Mouse (Mus musculus): ENCODE measurements around the gene Ralgapb.

The Ralgapb gene

DNA sequence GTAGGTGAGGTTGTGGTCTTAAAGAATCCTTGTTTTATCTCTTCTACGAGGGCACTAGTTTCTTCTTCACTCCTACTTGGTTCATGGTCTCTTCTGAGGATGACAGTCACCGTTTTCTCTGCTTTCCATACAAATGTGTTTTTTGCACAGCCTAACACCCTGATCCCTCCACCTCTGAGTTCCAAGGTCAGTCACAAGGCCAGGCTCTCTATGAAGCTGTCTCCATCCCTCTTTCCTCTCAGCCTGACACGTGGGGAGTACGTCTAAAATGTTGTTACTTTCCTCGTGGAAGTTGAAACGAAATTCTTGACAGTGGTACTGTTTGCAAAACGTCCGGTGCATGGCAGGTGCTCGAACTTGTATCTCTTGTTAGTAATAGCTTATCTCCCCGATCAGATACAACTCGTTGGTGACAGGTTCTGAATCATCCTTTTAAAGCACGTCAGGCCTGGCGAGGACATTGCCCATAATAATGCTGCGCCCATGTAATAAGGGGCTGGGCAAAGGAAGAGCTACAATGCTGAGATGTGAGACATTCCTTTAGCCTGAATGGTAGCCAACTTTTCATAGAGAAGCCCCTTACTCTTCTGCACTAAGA lies 552 bp upstream of the Ralgapb start:
- DNase-seq, result no peak

GRCm38 (mm10) chr2:158410022-158411014 lies 670 bp downstream of the Ralgapb start:
- DNase-seq, result peak; percentile 62

DNA sequence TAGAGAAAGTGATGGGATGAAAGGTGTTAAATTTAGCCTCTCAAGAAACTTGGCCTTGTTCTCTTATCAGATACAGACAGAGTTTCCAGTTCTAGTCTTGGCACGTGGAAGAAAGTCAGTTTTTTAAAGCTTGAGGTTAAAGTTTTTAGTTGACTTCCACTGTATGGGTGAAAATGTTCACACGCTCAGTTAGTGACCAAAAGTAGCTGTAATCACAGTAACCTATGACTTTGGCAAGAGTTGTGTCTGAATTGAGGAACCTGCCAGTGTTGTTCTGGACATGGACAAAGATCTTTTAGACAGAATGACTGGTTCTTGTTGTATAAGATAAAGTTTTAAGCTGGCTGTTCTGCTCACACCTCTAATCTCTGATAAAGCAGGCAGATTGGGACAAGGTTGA lies 3.6 kb downstream of the Ralgapb start:
- DNase-seq, result no peak

DNA sequence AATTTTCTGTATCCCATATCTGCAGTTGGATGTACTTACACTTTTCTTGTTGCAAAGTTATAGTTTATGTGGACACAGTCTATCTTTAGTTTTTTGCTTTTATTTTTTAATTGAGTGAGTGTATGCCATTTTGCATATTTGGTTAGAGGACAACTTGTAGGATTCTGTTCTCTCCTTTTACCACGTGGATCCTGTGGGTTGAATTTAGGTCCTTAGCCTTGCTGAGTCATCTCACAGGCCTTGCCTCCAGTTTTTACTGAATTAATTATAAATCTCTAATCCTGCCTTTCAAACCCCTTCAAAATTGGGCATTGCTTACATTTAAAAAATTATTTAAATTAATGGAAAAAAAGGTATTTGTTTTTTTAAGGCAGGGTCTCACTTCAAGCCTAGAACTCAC lies 6.2 kb downstream of the Ralgapb start:
- DNase-seq, result no peak

DNA sequence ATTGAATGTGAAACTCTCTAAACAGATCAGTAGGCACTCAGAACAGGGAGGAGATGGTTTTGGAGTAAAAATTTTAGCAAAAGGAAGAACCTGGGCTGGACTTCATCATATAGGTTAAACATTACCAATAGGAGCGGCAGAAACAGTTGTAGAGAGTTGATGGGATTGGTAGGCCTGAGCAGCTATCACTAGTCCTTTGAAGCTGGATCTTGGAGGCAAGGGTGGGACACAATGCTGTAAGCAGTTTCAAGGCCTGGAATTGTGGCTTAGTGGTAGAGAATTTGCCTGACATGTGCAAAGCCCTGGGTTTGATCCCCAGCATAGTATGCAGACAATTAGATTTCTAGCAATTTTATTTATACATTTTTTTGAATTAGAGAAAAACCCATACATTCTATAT lies 9.0 kb downstream of the Ralgapb start:
- no peak for DNase-seq

DNA sequence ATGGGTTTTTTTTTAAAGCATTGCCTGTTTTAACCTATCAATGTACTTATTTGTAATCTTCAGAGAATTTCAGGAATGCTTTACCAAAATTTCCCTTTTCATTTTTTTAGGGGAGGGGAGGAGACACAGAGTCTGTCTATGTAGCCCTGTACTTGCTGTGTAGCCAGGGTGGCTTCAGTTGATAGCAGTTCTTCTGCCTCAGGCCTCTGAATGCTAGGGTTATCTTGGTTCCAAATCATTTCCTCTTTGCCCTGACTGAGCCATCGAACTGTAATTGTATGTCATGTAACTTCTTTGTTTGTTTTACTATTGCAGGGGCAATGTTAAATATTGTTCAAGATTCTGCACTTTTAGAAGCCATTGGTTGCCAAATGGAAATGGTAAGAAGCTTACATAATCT lies 36.2 kb downstream of the Ralgapb start:
- no peak for DNase-seq

- no peak for DNase-seq
These were observed 40.2 kb downstream of the Ralgapb start for GRCm38 (mm10) chr2:158449845-158450244.

GRCm38 (mm10) chr2:158456451-158456850 lies 46.8 kb downstream of the Ralgapb start:
- DNase-seq, result no peak

- DNase-seq, result no peak
These were observed 48.0 kb downstream of the Ralgapb start for GRCm38 (mm10) chr2:158457610-158458009.

- no peak for DNase-seq
These were observed 52.8 kb downstream of the Ralgapb start for GRCm38 (mm10) chr2:158462450-158462849.

DNA sequence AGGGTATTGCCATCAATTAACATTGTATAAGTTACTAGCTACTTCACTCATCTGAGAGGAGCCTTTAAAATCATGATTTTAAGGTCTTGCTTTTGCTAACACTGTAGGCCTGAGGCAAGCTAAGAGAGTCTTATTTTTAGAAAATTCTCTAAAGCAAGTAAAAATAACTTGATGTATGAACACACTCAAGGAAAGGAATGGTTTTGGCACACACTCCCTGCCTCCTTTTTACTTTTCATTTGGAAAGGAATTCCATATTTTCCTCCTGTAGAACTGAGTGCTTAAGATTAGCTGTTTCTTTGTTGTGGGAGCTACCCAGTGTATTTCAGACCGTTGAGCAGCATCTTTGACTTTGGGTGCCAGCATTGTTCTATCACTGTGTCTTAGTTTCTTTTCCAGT lies 64.5 kb downstream of the Ralgapb start:
- no peak for DNase-seq

- no peak for DNase-seq
These were observed 68.0 kb downstream of the Ralgapb start for GRCm38 (mm10) chr2:158477640-158478039.

GRCm38 (mm10) chr2:158498457-158498856 lies 88.8 kb downstream of the Ralgapb start:
- no peak for DNase-seq

- DNase-seq, result no peak
These were observed 92.5 kb downstream of the Ralgapb start, which contains the start of gene Adig for GRCm38 (mm10) chr2:158501836-158502812. Gene Adig, plus strand, starts transcription at chr2:158502612.

GRCm38 (mm10) chr2:158503226-158503625 lies 93.6 kb downstream of the Ralgapb start:
- no peak for DNase-seq

DNA sequence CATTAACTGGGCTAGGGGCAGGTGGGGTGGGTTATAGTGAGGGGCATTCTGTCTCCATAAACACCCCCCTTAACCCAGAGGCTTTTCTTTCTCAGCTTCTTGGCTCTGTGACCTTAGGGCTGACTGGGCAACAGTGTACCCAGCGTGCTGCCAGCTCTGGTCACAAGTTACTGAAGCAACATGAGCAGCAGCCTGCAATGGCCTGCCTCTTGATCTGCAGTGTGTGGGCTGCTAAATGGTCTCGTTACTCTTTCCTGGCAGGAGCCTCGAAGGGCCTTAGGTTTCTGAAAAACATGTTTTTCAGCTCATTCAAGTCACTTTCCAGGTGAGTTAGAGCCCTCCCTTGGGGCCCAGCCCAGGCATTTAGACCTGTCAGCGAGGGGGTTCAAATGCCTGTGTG lies 94.0 kb downstream of the Ralgapb start:
- DNase-seq, result no peak

GRCm38 (mm10) chr2:158506475-158506874 lies 96.8 kb downstream of the Ralgapb start:
- DNase-seq, result no peak

GRCm38 (mm10) chr2:158507046-158507445 lies 97.4 kb downstream of the Ralgapb start:
- no peak for DNase-seq

DNA sequence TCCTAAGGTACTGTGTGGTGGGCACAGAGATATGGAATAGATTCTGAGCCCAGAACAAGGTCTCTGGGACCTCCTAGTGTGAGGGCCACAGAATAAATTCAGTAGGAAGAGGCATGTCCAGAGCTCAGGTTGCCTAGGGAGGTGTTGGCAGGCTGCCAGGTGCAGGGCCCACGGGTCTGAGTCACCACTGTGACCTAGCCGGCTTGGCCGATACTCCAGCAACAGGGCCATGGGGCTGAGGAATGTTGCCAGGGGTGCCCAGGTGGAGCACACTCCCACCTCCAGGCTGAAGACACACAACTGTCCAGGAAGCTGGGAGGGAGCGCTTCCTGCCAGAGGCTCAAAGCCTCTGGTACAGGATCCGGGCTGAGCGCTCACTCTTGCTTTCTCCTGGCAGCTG lies 101.0 kb downstream of the Ralgapb start:
- DNase-seq, result peak; percentile 84

GRCm38 (mm10) chr2:158512528-158512927 lies 102.9 kb downstream of the Ralgapb start, which contains the start of gene Arhgap40:
Gene Arhgap40, plus strand, starts transcription at chr2:158512796.
- DNase-seq, result no peak

DNA sequence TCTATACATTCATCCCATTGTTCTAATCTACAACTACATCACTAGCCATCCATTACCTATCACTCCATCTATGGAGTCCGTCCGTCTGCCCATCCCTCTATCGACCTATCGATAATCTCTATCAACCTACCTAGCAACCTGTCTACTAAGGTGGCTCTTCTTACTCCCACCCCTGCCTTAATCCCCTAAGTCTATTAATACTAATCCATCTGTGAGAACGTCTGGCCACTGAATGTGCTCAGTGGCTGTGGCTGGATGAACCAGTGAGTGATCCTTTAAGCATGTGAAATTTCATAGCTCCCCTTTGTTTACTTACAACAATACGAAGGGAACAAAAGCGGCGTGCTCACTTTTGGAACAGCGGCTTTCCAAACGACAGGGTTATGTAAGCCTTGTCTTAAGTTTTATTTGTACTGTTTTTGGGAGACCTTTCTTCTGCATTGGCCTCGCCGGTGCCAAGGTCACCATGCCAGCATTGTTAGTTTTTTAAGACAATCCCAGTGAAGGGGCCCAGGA lies 104.2 kb downstream of the Ralgapb start:
- DNase-seq, result no peak

- no peak for DNase-seq
These were observed 108.9 kb downstream of the Ralgapb start for GRCm38 (mm10) chr2:158518583-158518982.

- DNase-seq, result no peak
These were observed 109.4 kb downstream of the Ralgapb start for GRCm38 (mm10) chr2:158519071-158519470.
